Mouse (Mus musculus) CD4-positive, CD25-positive, alpha-beta regulatory T cell, adult 4 months (primary cell): Measurements from ENCODE around the gene 4921507P07Rik. TPM values are rescaled to one million over a fixed set of nuclear protein-coding genes. Genes with fewer than 3 reads are reported as not detected.
"Not testable (repeated sequence)": the region's sequence is repeated elsewhere in the genome, so short reads cannot be mapped to it uniquely, and the experiment has no call there.

Experiments
- ATAC-seq: one replicate; pipeline ENCODE4 v1.8.0; 2017
- polyA plus RNA-seq, 2 experiments: library from polyadenylated mRNA; unstranded; fragments of 100-300 nt; shearing (Covaris generic); gene quantifications; one replicate each; pipeline ENCODE4 v1.2.1; 2017

Gene 4921507P07Rik
- polyA plus RNA-seq: under 1 TPM; 0.58 to 0.66 TPM

- peak; percentile 81 for ATAC-seq
These were observed at the start of gene 4921507P07Rik for GRCm38 (mm10) chr6:50596301-50597211. 4921507P07Rik (minus strand) TSS chr6:50596632.

GRCm38 (mm10) chr6:50644701-50645100 lies 48.3 kb upstream of the 4921507P07Rik start:
- ATAC-seq: no peak

GRCm38 (mm10) chr6:50641898-50642297 lies 45.5 kb upstream of the 4921507P07Rik start:
- ATAC-seq: no peak

DNA sequence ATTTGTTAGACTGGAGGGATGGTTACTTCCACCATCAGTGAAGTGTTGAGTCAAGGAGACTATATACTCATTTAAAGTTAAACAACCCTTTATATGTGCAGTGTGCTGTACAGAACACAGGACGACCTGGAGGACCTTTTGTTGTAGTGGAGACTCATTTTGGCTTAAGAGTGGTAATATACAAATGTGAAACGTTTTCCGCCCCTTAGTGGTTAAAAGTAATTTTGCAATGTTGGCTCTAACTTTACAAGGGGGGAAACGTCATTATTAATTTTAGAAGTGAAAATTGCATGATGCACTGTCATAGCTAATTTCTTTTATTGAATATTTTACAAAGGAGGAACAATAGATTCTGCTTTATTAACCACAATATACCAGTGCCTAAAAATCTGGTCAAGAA lies 43.9 kb upstream of the 4921507P07Rik start:
- no peak for ATAC-seq

DNA sequence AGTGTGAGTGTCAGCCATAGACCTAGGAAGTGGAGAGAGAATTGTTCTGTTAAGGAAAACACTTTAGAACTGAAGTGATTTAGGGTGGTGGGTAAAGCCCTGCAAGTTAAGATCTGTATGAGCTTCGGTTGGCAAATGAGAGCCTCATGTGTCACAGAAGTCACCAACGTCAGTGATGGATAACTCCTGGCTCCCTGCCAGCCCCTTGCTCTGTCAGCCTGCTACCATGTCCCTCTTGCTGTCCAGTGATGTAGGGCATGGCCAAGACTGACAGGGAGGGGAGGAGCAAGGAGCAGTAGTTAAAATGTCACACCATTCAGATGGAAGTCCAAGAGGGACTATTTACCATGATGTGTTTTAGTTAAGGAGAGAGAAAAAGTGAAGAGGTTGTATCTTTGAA lies 43.2 kb upstream of the 4921507P07Rik start:
- no peak for ATAC-seq

- ATAC-seq: not testable (repeated sequence)
These were observed 29.7 kb upstream of the 4921507P07Rik start for GRCm38 (mm10) chr6:50626170-50626569.

- not testable (repeated sequence) for ATAC-seq
These were observed 21.8 kb upstream of the 4921507P07Rik start for GRCm38 (mm10) chr6:50618273-50618672.

DNA sequence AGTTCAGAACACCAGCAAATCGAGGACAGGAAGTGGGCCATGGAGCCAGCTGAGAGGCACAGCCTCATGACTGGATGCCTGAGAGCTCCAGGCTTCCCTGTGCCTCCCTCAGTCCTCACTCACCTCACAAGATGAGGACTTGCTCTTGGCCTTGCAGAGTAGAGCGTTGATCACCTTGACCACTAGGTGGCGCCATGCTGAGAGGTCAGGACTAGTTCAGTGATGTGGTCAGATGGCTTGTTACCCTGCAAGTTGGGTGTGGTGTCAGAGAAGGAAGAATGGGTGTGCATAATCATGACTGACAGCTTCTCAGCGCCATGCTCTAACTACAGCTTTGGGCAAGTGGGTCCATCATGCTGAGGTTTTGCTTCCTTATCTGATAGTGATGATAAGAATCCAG lies 5.2 kb upstream of the 4921507P07Rik start:
- peak; percentile 40 for ATAC-seq

DNA sequence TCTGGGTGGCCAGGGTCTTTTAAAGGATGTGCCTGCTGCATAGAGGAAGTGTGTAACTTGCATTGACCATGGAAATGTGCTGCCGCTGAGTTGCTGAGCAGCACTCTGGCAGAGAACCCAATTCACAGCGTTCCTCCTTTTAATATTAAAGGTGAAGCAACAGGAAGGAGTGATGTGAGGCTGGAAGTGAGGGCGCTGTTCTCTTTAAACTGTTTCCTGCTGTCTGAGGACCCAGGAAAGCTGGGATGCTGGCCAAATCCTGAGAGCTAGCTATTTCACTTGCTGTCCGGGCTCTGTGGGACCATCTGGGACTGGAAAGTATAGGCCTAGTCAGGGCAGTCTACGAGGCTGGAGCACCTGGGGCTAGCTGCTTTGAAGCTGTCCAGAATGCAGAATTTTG lies 2.1 kb upstream of the 4921507P07Rik start:
- no peak for ATAC-seq

- ATAC-seq: no peak
These were observed 2.1 kb downstream of the 4921507P07Rik start for GRCm38 (mm10) chr6:50594372-50594771.

DNA sequence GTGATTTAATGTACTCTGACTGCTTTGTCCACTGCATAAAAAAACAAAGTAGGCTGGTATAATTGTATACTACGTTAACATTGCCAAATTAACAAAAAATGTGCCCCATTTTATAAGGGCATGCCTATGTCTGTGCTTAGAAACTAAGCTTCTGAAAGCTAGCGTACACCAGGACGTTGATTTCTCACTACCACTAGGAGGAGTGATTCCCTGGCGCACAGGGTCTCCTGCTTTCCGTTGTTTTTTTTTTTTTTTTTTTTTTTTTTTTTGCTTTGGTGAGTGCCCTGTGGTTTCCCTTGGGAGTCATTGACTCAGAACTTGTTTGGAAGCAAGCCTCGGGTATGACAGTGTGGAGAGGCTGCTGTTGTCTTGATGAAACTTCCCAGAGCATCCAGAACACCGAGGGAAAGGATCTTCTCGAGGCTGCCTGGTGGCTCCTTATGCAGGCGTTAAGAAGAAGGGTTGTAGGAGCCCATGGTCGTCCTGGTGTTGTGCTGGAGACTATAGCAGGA lies 3.0 kb downstream of the 4921507P07Rik start:
- ATAC-seq: no peak

- no peak for ATAC-seq
These were observed 6.2 kb downstream of the 4921507P07Rik start for GRCm38 (mm10) chr6:50590234-50590633.

- ATAC-seq: peak; percentile 94
These were observed 8.2 kb downstream of the 4921507P07Rik start for GRCm38 (mm10) chr6:50588251-50588650.

- ATAC-seq: no peak
These were observed 9.0 kb downstream of the 4921507P07Rik start for GRCm38 (mm10) chr6:50587412-50587811.

DNA sequence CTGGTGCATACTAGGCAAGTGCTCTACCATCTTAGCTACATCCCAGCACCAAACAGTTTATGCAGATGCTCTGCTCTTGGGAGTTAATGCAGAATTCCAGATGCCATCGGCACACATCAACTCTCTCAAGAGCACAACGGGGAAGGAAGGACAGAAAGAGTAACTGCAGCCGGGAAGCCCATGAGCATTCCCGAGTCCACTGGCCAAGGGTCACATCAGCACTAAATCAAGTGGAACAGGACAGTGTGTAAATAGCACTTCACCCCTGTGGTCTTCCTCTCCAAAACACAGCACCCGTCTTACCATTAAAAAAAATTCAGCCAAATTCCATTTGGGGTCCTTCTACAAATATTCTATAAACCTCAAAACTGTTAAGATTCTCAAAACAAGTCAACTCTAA lies 10.1 kb downstream of the 4921507P07Rik start:
- no peak for ATAC-seq

GRCm38 (mm10) chr6:50585733-50586132 lies 10.7 kb downstream of the 4921507P07Rik start:
- no peak for ATAC-seq

DNA sequence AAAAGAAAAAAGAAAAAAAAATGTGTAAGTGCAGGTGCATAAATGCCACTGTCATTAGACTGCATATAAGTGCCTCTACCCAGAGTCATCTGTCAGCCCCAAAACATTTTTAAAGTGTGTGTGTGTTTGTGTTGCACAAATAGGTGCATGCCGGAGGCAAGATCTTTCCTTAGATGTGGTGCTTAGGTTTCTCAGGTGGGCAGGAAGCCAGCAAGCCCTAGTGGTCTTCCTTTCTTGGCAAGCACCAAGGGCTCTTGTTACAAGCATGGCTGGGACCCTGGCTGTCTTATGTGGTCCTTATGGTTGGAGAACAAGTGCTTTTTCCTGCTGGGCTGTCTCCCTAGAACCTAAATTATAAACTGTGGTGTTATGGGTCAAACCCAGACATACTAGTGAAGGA lies 24.8 kb downstream of the 4921507P07Rik start:
- no peak for ATAC-seq

DNA sequence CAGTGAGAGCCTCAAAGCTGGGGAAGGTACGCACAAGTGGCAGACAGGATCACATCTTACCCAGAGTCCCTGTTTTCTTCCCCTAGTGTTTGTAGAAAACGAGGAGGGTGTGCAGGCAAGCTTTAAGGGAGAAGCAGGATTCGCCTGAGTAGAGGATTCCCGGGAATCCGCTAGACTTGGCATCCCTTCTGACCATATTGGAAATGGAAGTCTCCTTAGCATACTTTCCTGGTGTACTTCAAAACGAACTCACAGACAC lies 29.5 kb downstream of the 4921507P07Rik start:
- ATAC-seq: peak; percentile 27

DNA sequence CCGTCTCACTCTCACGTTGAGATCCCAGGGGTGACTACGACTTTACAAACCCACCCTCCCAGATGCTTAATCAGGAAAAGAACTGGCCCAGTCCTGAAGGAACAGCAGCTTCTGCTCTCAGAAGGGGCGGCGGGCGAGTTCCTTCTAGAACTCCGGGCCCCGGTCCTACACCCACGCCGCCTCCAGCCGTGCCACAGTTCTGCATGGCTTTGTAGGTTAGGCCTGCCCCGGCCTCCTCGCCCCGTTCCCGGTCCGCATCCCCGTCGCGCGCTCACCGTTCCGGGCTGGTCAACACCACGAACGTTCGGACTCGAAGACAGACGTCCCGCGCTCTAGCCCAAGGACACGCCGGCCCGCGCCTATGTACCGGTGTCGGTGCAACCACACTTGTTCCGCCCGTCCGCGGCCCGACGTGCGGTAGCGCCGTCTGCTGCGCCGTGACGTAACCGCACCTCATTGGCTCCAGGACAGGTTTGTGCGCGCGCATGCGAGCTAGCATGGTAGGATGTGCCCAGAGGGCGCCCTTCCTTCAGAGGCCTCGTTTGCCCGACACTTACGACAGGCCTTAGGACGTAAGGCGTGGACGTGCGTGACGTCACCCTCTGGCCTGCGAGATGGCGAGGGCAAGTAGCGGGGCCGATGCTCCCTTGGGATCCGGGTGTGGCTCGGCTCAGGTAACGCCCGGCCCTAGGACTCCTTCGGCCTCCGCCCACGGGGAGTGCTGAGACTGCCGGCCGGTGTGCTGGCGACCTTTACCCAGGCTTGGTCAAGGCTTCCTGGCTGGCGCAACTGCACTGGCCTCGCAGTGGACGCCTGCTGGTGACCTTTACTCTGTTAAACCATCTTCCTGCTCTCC lies 30.1 kb downstream of the 4921507P07Rik start, which contains the start of gene Cycs:
Gene Cycs (minus strand): TSS at position 398 of the 856 bp plus-strand sequence.
- peak; percentile 96 for ATAC-seq

DNA sequence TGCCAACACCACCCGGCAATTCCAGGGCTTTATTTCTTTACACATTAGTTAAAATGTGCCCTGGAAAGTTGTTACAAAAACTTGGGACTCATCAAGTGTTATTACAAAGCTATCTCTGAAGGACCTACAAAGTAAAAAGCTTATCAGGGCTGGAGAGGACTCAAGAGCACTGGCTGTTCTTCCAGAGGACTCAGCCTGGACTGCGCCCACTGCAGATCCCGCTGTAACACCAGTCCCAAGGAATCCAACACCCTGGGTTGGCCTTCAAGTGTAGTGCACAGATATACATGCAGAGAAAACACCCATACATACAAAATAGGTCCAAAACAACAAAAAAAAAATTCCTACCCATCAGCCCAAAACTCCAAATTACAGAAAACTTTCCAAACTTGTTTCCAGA lies 32.8 kb downstream of the 4921507P07Rik start:
- no peak for ATAC-seq

GRCm38 (mm10) chr6:50562421-50562820 lies 34.0 kb downstream of the 4921507P07Rik start:
- no peak for ATAC-seq

DNA sequence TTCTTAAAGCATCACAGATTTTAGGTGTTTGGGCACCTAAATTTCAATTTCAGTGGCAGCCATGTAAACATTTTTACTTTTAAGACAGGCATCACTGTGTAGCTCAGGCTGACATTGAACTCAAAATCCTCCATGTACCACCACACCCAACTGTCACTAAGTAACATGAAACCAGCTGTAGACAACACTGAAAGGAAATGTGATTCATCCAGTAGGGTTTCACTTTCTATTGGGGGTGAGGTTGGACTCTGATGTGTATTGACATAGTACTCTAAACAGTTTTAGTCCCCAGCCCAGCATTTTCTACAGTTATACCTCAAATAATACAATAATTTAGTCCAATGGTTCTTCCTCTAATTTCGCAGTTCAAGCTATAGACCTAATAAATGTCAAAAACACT lies 35.7 kb downstream of the 4921507P07Rik start:
- peak; percentile 92 for ATAC-seq

GRCm38 (mm10) chr6:50558877-50559276 lies 37.6 kb downstream of the 4921507P07Rik start:
- ATAC-seq: no peak
